Mouse (Mus musculus) urinary bladder, postnatal 25 days (tissue): ENCODE measurements around the gene Etfa.

Source experiments
- DNase-seq: peaks from one replicate; pipeline ENCODE4 v3.0.0; 2022; ENCODE audit warnings: low spot score

The Etfa gene

DNA sequence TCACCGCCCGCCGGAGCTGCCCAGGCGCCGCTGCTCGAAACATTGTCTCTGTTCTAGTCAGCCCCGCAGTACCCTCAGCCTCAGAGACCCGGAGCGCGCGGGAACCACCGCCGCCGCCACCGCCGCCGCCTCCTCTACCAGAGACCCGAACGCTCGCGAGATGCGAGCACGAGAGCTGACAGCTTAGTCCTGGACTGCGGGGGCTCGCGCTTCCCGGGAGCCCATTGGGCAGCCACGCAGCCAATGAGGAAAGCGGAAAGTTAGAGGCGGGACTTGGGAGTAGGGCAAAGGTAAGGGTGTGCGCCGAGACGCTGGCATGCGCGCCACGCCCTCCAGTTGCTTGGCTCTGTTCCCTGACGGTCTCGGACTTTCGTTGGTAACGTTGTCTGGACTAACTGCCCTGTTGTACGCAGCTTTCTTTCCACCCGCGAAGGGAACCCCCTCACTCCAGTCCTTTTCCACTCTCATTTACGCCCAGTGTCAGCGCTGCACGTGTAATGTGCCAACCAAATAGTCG lies at the start of gene Etfa:
TSS of gene Etfa (minus strand) at position 217 of the 517 bp plus-strand sequence.
- DNase-seq = peak; percentile 91

GRCm38 (mm10) chr9:55560960-55561359 lies 48.9 kb upstream of the Etfa start:
- DNase-seq = no peak

GRCm38 (mm10) chr9:55554986-55555385 lies 42.9 kb upstream of the Etfa start:
- no peak for DNase-seq

DNA sequence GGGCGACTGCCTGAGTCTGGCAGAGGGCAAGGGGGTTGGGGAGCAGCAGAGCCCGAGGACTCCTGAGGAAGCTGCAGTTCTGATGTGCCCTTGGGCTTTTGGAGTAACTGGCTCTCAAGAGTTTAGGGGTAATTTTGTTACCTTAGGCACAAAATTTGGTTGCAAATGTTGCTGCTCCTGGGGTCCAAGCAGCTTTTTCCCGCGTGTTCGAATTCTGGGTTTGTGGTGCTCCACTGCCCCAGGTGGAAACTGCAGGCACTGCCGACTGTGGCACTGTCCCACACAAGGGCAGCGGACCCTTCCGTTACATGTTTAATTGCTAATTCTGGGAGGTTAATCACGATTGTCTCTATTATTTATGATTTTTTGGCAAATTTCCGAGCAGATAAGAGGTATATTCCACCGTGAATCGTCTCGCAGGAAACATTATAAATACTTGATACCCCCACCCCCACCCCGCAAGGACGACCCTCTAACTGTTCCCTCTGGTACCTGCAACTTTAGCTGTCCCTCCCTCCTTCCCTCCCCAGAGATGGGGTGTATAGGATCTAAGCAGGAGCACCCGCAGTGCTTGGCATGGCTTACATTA lies 37.4 kb upstream of the Etfa start:
- no peak for DNase-seq

DNA sequence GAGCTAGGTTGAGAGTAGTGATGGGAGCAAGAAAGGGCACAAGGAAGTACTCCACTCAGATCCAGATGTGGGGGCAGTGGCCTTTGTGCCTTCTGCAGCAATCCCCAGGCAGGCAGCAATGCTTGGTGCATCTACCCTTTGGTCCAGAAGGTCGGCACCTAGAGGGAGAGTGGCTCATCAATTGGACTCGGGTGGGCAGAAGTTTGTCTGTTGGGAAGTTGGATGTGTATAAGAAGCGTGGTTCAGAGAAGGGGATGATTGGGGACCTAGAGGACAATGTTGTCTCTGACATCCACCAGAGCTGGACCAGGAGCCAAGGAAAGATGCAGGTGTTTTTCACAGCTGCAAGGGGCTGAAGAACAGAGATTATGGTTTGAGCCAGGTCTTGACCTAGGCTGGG lies 36.8 kb upstream of the Etfa start:
- no peak for DNase-seq

- peak; percentile 39 for DNase-seq
Measured at GRCm38 (mm10) chr9:55546176-55547010, 34.4 kb upstream of the Etfa start.

GRCm38 (mm10) chr9:55545556-55546175 lies 33.6 kb upstream of the Etfa start:
- DNase-seq = no peak

- peak; percentile 29 for DNase-seq
Measured at GRCm38 (mm10) chr9:55544861-55545555, 33.0 kb upstream of the Etfa start.

GRCm38 (mm10) chr9:55543703-55544401 lies 31.8 kb upstream of the Etfa start:
- DNase-seq = peak; percentile 23

DNA sequence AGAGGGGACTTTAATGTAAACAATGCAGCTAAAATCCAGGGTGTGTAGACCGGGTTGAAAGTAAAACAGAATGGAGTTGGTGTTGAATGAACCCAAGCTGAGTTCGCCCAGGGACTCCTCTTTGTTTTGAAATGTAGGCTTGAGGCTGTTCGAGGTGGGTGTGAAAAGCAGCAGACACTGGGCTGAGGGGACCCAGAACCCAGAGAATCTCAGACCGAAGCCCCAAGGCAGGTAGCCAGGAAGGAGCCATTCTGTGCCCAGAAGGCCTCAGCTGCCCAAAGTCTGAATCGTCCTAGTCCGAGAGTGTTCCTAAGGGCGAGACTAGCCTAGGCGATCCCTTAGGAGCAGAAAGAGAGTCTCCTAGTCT lies 31.3 kb upstream of the Etfa start:
- no peak for DNase-seq

- no peak for DNase-seq
Measured at GRCm38 (mm10) chr9:55542366-55543325, 30.6 kb upstream of the Etfa start.

- DNase-seq = peak; percentile 15
Measured at GRCm38 (mm10) chr9:55541681-55542365, 29.8 kb upstream of the Etfa start.

- DNase-seq = peak; percentile 40
Measured at GRCm38 (mm10) chr9:55540888-55541287, 28.8 kb upstream of the Etfa start.

GRCm38 (mm10) chr9:55540391-55540770 lies 28.3 kb upstream of the Etfa start:
- DNase-seq = no peak

GRCm38 (mm10) chr9:55539661-55540390 lies 27.8 kb upstream of the Etfa start:
- DNase-seq = peak; percentile 17

DNA sequence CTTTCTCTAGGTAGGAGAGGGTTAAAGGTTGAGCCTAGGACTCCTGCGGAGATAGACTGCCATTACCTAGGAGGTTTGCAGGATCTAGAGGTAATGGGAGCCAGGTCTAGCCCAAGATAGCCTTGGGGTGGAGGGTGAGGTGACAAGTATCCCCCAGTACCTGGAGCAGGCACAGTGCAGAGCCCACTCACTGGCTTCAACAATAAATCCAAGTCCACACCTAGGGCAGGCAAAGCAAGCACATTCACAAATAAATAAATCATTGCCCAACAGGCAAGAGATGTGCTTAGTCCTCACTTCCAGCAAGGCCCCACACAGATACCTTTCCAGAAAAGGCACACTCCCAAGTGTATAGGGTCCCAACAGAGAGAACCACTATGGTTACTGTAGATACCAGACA lies 27.0 kb upstream of the Etfa start:
- DNase-seq = no peak

DNA sequence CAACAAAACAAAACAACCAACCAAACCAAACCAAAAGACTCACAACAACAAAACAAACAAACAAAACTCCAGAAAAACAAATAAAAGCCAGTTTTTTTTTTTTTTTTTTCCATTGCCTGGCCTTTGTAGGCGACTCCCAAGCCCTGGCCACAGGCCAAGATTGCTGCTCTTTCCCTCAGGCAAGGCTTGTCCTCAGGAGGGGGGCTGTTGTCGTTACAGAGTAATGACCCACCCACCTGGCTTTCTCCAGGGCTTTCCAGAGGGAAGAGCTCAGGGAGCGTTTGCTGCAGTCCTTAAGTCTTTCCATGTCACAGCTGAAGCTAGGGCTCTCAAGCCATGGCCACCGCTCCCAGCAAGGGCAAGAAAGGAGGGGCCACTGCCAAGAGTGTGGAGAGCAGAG lies 26.3 kb upstream of the Etfa start, which contains the start of gene Isl2:
TSS of gene Isl2 (plus strand) at position 296 of the 400 bp plus-strand sequence.
- no peak for DNase-seq

- DNase-seq = peak; percentile 59
Measured at GRCm38 (mm10) chr9:55535907-55536306, 23.9 kb upstream of the Etfa start.

DNA sequence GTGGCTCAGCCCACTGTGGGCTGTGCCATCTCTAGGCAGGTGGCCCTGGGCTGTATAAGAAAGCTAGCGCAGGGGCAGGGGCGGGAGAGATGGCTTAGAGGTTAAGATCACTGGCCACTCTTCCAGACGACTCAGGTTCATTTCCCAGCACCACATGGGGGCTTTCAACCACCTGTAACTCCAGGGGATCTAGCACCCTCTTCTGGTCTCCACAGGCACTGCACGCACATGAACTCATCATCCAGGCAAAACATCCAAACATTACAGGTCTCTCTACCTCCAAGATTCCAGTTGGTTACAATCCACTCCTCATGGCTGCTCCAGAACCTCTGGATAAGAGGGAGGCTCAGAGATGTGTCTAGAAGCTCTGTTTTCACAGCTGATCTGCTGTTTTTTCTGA lies 13.7 kb upstream of the Etfa start:
- DNase-seq = no peak
